Mouse (Mus musculus) liver, embryonic 13.5 days (tissue): ENCODE measurements around the gene Hsdl2. TPM values are rescaled to one million over a fixed set of nuclear protein-coding genes. Genes with fewer than 3 reads are reported as not detected.
A peak's percentile ranks its signal among the peaks of the same experiment; 100 is the strongest.

ENCODE experiments used
- ATAC-seq: fragments of 200-750 bp; cut with Nextera tagmentation; 2 replicates; pipeline ENCODE4 v1.8.0; 2017; ENCODE audit warnings: low read depth, mild to moderate bottlenecking, moderate number of reproducible peaks, moderate library complexity
- DNase-seq: peaks from one replicate; pipeline ENCODE4 v3.0.0; 2022
- H3K27ac ChIP-seq: fragments of 300-500 bp; sonication (generic); 2 replicates; pipeline ENCODE4 v1.5.1; 2015; ENCODE audit warnings: moderate library complexity, mild to moderate bottlenecking, inconsistent platforms
- H3K27me3 ChIP-seq: fragments of 300-500 bp; sonication (generic); 2 replicates; pipeline ENCODE4 v1.6.1; 2015; ENCODE audit warnings: mild to moderate bottlenecking, inconsistent platforms
- H3K36me3 ChIP-seq: fragments of 300-500 bp; sonication (generic); 2 replicates; pipeline ENCODE4 v1.6.1; 2015; ENCODE audit warnings: mild to moderate bottlenecking, inconsistent platforms
- H3K4me1 ChIP-seq: fragments of 300-500 bp; sonication (generic); replicated peaks from 2 replicates; pipeline ENCODE4 v1.6.1; 2015; ENCODE audit warnings: inconsistent platforms
- H3K4me2 ChIP-seq: fragments of 300-500 bp; sonication (generic); 2 replicates; pipeline ENCODE4 v1.6.1; 2015; ENCODE audit warnings: inconsistent platforms, mild to moderate bottlenecking, moderate library complexity
- H3K4me3 ChIP-seq: fragments of 300-500 bp; sonication (generic); replicated peaks from 2 replicates; pipeline ENCODE4 v1.5.1; 2015; ENCODE audit warnings: mild to moderate bottlenecking, inconsistent platforms
- H3K9ac ChIP-seq: fragments of 300-500 bp; sonication (generic); 2 replicates; pipeline ENCODE4 v1.6.1; 2015; ENCODE audit warnings: mild to moderate bottlenecking, inconsistent platforms
- H3K9me3 ChIP-seq: fragments of 300-500 bp; sonication (generic); replicated peaks from 2 replicates; pipeline ENCODE4 v1.6.1; 2016; ENCODE audit warnings: inconsistent platforms
- WGBS: fragments of 180-500 bp; shearing (Covaris S2); methylation state at CpG from one replicate; pipeline ENCODE4 v1.1.7; 2015; ENCODE audit not compliant: insufficient replicate concordance; 5-methylcytosine and 5-hydroxymethylcytosine counted together
- polyA plus RNA-seq: library from polyadenylated mRNA; unstranded; fragments of >200 nt; fragmentation: Nextera tagmentation; extraction: Ambion mirVana; gene quantifications from 2 replicates; pipeline ENCODE4 v1.2.1, GENCODE M21; 2015

Gene Hsdl2
- polyA plus RNA-seq: 18.2 and 23.8 TPM in 2 replicates

DNA sequence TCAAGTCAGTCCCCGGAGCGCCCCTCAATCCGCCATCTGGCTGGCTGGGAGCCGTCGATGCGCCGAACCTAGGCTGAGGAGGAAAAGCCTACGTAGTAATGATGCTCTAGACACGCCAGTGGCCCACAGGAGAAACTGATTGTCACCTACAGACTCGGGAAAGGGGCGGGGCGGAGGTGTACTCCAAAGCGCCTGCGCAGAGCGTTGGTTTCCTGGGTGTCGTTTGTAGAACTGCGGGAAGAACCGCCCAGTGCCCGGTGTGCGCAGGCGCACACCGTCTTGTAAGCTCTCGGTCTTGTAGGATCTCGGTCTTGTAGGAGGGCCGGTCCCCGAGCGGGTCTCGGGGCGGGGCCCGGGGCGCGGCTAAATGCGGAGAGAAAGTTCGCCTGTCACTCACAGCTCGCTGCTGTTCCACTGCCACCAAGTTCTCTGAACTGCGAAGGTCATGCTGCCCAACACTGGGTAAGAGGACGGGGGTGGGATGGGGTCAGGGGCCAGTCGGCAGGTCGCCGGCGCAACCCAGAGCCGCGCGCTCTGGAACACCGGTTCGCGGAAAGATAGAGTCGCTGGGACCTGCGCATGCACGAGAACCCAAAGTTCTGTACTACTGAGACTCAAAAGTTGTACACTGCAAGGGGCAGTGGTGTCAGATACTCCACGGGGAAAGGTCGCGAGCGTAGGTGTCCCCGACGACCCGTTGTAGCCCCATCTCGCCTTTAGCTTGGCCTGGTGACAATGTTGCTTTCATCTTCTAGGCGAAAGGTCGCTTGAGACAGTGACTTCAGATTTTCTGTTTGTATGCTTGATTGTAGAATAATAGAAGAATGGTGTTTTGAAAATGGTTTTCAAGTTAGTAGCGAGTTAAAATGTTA lies at the start of gene Hsdl2:
Gene Hsdl2, plus strand, starts transcription at position 250 of the 872 bp plus-strand sequence.
- Histone ChIP-seq H3K27ac (peak within 1 kb of the TSS; percentile 85), H3K4me3 (peak within 1 kb of the TSS; percentile 71), H3K4me1 (peaks cover 17% of the 10 kb centered on the region), H3K9ac (peak within 1 kb of the TSS; percentile 82), H3K4me2 (peak within 1 kb of the TSS; percentile 82), H3K27me3 (no peaks in the 10 kb centered on the region), H3K9me3 (no peaks in the 10 kb centered on the region), H3K36me3 (no peaks in the 10 kb centered on the region)
- peak; percentile 99 for DNase-seq
- WGBS: under 1% methylated on average over 61 of the region's 61 CpGs
- peak; percentile 96 for ATAC-seq

DNA sequence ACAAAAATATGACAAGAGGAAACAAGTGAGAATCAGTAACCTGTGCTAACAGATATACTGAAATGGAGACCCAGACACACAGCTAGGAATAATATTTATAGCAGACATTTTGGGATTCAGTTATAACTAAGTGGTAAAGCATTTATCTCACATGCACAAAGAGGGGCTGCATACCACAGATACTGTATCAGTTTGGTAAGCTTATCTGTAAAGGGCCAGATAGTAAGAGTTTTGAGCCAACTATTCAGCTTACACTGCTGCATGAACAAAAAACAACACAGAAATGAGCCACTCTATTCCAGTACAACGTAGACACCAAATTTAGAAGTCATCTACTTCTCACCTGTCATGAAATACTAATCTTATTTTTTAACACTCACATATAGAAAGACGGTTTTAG lies 48.1 kb upstream of the Hsdl2 start:
- Histone ChIP-seq H3K36me3 (0 out of 2 replicates have a peak, but pooled peaks cover 2% of the 10 kb centered on the region), H3K4me3 (peak overlapping the region; percentile 32), H3K9me3 (no peaks in the 10 kb centered on the region), H3K27me3 (no peaks in the 10 kb centered on the region), H3K9ac (peak overlapping the region; percentile 71), H3K4me2 (peak overlapping the region; percentile 63), H3K27ac (peak overlapping the region; percentile 96), H3K4me1 (peaks cover 84% of the 10 kb centered on the region)
- WGBS: 11% methylated on average over 2 of the region's 2 CpGs
- ATAC-seq (peak; percentile 91), DNase-seq (peak; percentile 79)

DNA sequence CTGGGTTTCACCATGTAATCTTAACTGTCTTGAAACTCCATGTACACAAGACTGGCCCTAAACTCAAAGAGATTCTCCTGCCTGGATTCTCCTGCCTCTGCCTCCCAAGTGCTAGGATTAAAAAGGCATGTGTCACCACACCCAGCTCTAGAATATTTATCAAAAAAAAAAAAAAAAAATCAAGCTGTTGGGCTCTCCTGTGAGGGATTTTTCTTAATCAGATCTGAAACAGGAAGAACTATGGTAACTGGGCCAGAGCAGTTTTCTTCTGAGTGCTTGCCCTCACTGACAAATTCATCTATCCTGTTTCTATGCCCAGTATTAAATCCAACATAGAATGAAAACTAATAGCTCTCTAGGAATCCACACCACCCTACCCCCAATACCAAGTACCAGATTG lies 45.7 kb upstream of the Hsdl2 start:
- H3K27ac ChIP-seq: peak overlapping the region; percentile 58

DNA sequence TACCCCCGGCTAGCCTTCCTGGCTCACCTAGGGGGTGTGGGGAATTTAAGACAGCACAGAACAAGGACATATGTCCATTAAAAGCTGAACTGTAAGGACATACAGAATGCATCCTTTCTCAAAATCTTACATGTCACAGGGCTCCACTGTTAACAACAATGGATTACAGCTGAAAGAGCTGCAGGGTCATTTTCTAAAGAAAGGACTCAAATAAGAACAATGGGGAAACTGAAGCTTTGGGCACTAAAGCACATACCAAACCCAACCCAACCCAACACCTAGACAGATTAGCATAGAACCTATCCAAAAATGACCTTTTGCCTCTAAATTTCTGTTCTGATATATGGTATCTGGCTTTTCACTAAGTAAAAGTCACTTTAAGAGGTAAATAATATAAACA lies 45.1 kb upstream of the Hsdl2 start:
- ATAC-seq: no peak

More for the DNA sequence above, 45.7 kb upstream of the Hsdl2 start:
- H3K4me3 ChIP-seq: no peak overlapping the region
- H3K27me3 ChIP-seq: no peaks in the 10 kb centered on the region
- H3K9ac ChIP-seq: no peak overlapping the region
- H3K4me1 ChIP-seq: peaks cover 88% of the 10 kb centered on the region
- no peaks in the 10 kb centered on the region for H3K9me3 ChIP-seq
- 0 out of 2 replicates have a peak, but pooled peaks cover 2% of the 10 kb centered on the region for H3K36me3 ChIP-seq
- ATAC-seq (no peak), DNase-seq (no peak)
- no peak overlapping the region for H3K4me2 ChIP-seq

DNA sequence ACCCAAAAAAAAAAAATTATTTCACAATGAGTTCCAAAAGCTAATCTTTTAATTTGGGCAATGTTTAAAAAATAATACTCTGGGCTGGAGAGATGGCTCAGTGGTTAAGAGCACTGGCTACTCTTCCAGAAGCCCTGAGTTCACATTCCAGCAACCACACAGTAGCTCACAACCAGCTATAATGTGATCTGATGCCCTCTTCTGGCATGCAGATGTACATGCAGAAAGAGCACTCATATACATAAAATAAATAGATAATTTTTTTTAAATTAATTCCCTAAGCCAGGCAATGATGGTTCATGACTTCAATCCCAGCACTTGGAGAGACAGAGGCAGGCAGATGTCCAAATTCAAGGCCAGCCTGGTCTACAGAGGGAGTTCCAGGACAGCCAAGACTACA lies 38.4 kb upstream of the Hsdl2 start:
- Histone ChIP-seq H3K36me3 (no peaks in the 10 kb centered on the region), H3K9me3 (no peaks in the 10 kb centered on the region), H3K27me3 (no peaks in the 10 kb centered on the region), H3K4me1 (peaks cover 77% of the 10 kb centered on the region), H3K4me2 (no peak overlapping the region), H3K27ac (no peak overlapping the region), H3K4me3 (no peak overlapping the region), H3K9ac (no peak overlapping the region)
- no peak for DNase-seq
- no peak for ATAC-seq

More for the DNA sequence above, 45.1 kb upstream of the Hsdl2 start:
- Histone ChIP-seq H3K9me3 (no peaks in the 10 kb centered on the region), H3K27ac (peak overlapping the region; percentile 58), H3K4me3 (no peak overlapping the region), H3K4me2 (0 out of 2 replicates have a peak overlapping the region, but pooled peaks have one; percentile 11), H3K9ac (0 out of 2 replicates have a peak overlapping the region, but pooled peaks have one; percentile 19), H3K36me3 (0 out of 2 replicates have a peak, but pooled peaks cover 2% of the 10 kb centered on the region), H3K27me3 (no peaks in the 10 kb centered on the region), H3K4me1 (peaks cover 88% of the 10 kb centered on the region)
- DNase-seq: no peak
- 77% methylated on average over 1 of the region's 1 CpGs for WGBS

DNA sequence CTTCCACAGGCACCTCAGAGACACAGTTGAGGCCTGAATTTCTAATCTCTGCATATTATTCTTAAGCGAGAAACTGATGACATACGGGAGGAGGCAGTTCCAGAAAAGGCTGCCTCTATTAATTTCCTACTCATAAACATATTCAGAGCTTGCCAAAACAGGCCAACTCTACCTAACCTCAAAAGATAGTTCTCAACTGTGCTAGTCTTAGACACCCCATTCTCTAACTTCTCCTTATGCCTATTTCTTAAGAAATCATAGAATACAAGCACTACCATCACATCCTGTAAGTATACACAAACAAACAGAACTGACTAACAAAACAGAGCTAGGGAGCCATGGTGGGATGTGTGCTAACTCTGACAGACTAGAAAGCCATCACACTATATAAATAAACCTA lies 36.7 kb upstream of the Hsdl2 start:
- Histone ChIP-seq H3K4me3 (no peak overlapping the region), H3K9ac (peak overlapping the region; percentile 33; the same call in 1 of the 2 replicates), H3K4me1 (peaks cover 62% of the 10 kb centered on the region), H3K4me2 (no peak overlapping the region), H3K9me3 (no peaks in the 10 kb centered on the region), H3K27ac (peak overlapping the region; percentile 50; the same call in 1 of the 2 replicates), H3K27me3 (no peaks in the 10 kb centered on the region), H3K36me3 (no peaks in the 10 kb centered on the region)
- DNase-seq (no peak), ATAC-seq (no peak)
- WGBS: 60% methylated on average over 2 of the region's 2 CpGs

DNA sequence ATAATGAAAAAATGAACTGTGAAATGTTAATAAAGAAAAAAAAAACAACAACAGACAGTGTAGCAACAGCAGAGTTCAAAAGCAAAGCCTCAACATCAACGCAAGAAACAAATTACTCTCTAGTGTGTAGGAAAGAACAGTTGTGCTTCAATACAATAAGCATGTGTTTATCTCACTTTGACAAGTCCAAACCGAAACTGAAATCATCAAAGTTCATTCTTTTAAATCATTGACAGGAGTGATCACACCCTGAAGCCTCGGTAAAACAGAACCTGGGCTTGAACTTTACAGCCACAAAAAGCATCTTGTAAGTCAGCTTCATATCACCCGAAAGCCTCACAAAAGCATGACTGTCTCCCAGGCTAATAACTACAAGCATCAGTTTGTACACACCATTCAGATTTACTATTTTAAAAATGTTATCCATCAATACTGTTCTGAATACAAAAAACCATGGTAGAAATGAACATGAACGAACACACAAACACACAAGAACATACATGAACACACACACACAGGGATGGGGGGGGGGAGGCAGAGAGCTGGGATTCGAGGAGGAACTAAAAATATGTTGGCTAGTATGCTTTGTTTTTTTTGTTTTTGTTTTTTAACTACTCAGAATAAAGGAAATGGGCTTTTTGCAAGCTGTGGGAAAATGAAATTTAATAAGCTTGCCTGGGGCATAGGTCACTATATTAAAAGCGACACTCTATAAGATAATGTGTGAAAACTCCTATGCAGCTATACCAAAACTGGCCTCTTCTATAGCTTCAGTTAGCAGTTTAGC lies 34.9 kb upstream of the Hsdl2 start:
- Histone ChIP-seq H3K4me1 (peaks cover 58% of the 10 kb centered on the region), H3K9ac (peak overlapping the region; percentile 100), H3K4me2 (peak overlapping the region; percentile 80), H3K36me3 (no peaks in the 10 kb centered on the region), H3K27me3 (no peaks in the 10 kb centered on the region), H3K4me3 (peak overlapping the region; percentile 97), H3K27ac (peak overlapping the region; percentile 100), H3K9me3 (no peaks in the 10 kb centered on the region)
- ATAC-seq (no peak), DNase-seq (no peak)
- WGBS: 36% methylated on average over 7 of the region's 7 CpGs

DNA sequence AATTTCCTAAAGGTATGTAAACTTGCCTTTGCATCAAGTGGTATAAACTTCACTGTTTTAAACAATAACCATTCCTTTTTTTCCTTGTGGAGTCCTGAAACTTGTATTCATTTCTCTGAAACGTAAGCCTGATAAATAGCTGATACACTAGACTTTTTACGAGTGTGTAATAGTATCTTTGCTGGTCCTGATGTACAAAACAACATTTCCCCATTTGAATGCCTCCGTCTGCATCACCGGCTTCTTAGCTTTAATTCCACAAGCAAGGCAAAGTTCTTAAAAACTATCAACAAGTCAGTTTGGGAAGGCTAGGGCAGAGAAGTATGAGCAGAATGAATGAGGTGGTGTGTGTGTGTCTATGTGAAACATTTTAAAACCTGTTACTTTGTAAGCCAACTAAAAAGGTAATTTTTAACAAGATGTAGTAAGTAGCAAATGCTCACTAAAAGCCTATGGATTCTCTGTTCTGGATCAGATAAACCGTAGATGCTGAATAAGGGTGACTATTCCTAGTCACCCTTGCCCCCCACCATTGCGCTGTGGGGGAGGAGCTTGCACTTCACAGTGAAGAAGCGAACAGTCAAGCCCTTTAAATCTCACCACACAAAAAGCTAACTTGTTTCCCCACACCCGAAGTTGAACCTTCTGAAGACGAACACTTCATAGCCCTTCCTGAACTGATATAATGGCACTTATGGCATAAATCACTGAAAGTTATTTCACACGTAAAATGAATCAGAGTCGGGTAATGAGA lies 34.0 kb upstream of the Hsdl2 start:
- DNase-seq: peak; percentile 62
- no peaks in the 10 kb centered on the region for H3K27me3 ChIP-seq
- peak overlapping the region; percentile 80 for H3K4me2 ChIP-seq
- ATAC-seq: no peak
- H3K27ac ChIP-seq: peak overlapping the region; percentile 100
- H3K4me1 ChIP-seq: peaks cover 57% of the 10 kb centered on the region
- WGBS: 12% methylated on average over 11 of the region's 11 CpGs
- H3K36me3 ChIP-seq: no peaks in the 10 kb centered on the region
- H3K9ac ChIP-seq: peak overlapping the region; percentile 100
- peak overlapping the region; percentile 97 for H3K4me3 ChIP-seq
- H3K9me3 ChIP-seq: no peaks in the 10 kb centered on the region

DNA sequence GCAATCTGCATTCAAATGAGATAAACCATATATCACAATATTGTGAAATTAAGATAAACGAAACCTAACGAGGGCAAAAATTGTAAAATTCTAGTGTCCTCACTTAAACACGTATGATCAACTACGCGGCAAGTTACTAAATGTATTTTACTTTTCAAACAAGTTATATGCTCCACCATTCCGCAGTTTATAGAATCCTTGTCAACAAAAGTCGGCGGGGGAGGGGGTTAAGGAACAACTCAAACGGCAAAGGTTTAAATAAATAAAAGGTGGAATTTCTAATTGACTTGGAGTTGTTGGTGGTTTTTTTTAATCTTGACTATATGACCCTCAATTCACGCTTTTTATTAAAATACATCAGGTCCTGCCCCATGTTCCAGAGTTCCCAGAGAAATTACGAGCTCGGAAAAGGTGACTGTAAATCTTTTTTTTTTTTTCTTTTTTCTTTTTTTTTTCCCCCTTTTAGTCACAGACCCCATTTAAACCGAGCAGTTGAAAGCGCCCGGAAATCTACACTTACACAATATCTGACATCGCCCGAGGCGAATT lies 33.3 kb upstream of the Hsdl2 start:
- Histone ChIP-seq H3K4me2 (peak overlapping the region; percentile 80), H3K4me1 (peaks cover 53% of the 10 kb centered on the region), H3K9me3 (no peaks in the 10 kb centered on the region), H3K27me3 (no peaks in the 10 kb centered on the region), H3K4me3 (peak overlapping the region; percentile 97), H3K9ac (peak overlapping the region; percentile 100), H3K27ac (peak overlapping the region; percentile 100), H3K36me3 (no peaks in the 10 kb centered on the region)
- 1% methylated on average over 18 of the region's 18 CpGs for WGBS
- no peak for DNase-seq
- no peak for ATAC-seq

DNA sequence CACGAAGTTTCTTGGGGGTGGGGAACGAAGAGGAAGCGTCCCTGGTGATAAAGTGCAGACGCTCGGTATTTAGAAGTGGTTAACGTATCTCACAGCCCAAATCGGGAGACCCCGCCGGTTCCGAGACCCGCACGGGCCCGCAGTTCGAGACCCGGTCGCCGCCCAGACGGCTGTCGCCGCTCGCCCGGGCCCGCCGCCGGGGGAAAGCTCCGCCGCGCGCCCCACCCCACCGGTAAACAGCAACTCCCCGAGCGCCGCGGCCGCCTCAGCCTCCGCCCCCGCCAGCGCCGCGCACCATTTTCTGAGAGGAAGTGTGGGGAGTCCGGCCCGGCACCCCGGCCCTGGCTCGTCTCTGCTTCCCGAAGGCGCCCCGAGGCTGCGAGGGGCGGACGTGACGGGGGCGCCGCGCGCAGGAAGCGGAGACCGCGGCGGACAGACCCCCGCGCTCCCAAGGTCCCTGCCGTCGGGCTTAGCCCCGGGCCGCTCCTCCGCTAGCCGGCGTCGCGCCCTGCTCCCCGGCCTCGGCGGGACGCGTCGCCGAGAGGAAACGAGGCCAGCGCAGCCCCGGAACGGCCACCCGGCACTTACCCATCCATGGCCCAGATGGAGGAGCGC lies 32.7 kb upstream of the Hsdl2 start:
- peak overlapping the region; percentile 100 for H3K27ac ChIP-seq
- peak overlapping the region; percentile 100 for H3K9ac ChIP-seq
- peak; percentile 77 for DNase-seq
- H3K27me3 ChIP-seq: no peaks in the 10 kb centered on the region
- under 1% methylated on average over 71 of the region's 83 CpGs for WGBS
- peak overlapping the region; percentile 80 for H3K4me2 ChIP-seq
- H3K4me3 ChIP-seq: peak overlapping the region; percentile 97
- peak; percentile 71 for ATAC-seq
- H3K36me3 ChIP-seq: no peaks in the 10 kb centered on the region
- H3K4me1 ChIP-seq: peaks cover 55% of the 10 kb centered on the region
- H3K9me3 ChIP-seq: no peaks in the 10 kb centered on the region
